Mouse (Mus musculus) left cerebral cortex, adult 18-20 months (tissue): ENCODE measurements around the gene Vmn1r30. TPM values are rescaled to one million over a fixed set of nuclear protein-coding genes. Genes with fewer than 3 reads are reported as not detected.

Experiments
- DNase-seq, 2 experiments: peaks; one replicate each; pipeline ENCODE4 v3.0.0; 2021 to 2022; ENCODE audit warnings: low spot score in 2 of 2, mixed read lengths in 1 of 2
- long read RNA-seq, 2 experiments: library from polyadenylated mRNA; stranded (forward); transcript quantifications; one replicate each; pipeline ENCODE4 v2.0.0; 2021
- total RNA-seq, 2 experiments: library from RNA; stranded (reverse); gene quantifications; 2 replicates each; pipeline ENCODE4 v1.2.3; 2021

Gene Vmn1r30
- not detected for total RNA-seq
- long read RNA-seq, experiment 1: 0 reads
- long read RNA-seq, experiment 2: 0 reads

DNA sequence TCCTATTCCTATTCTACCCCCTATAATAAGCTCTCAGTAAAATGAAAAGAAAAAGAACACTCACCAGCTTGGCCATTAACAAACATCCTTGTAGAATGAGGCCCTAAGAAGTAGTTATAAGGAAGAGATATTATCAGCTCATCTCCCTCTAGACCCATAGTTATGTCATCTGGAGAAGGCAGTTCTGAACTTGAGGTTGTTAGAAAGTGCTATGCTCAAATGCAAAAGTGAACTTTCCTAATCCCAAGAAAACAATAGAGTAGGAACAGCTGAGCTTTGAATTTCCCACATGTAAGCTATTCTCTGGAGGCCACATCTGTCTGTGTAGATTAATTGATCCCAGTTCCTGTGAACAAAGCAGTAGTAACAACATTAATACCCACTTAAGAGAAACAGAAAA, at the start of gene Vmn1r30:
Vmn1r30 (minus strand) TSS at position 101 of the 400 bp plus-strand sequence.
- no peak for DNase-seq

DNA sequence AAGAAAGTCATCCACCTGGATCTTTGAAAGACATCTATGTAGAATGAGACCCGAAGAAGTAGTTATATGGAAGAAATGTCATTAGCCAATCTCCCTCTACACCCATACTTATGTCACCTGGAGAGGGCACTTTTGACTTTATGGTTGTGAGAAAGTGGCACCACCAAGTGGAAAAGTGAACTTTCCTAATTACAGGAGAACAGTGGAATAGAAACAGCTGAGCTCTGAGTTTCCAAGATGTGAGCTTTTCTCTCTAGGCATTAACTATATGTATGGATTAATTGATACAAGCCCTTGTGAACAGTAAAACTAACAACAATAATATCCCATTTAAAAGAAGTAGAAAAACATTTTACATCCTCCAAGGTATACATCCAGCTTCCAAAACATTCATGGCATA, 32.0 kb upstream of the Vmn1r30 start, which contains the start of gene Vmn1r31:
Vmn1r31 (minus strand) TSS at position 101 of the 400 bp plus-strand sequence.
- no peak for DNase-seq

Other genes with a start within 250 kb of the Vmn1r30 start
- gene Vmn1r27, start 224.6 kb downstream of the Vmn1r30 start, total RNA-seq: not detected
- not detected for gene Vmn1r28, start 181.3 kb downstream of the Vmn1r30 start, total RNA-seq
- gene Vmn1r29, start 141.8 kb downstream of the Vmn1r30 start, total RNA-seq: not detected
- not detected for gene Vmn1r31, start 31.9 kb upstream of the Vmn1r30 start, total RNA-seq
- 10 to 100 TPM; 17.2 to 20.0 TPM for gene Abcg2, start 141.1 kb upstream of the Vmn1r30 start, total RNA-seq